Mouse (Mus musculus) liver, embryonic 13.5 days (tissue): Measurements from ENCODE around the gene Rab6b. TPM values are rescaled to one million over a fixed set of nuclear protein-coding genes. Genes with fewer than 3 reads are reported as not detected.

Experiments
- ATAC-seq: fragments of 200-750 bp; cut with Nextera tagmentation; 2 replicates; pipeline ENCODE4 v1.8.0; 2017; ENCODE audit warnings: low read depth, mild to moderate bottlenecking, moderate number of reproducible peaks, moderate library complexity
- DNase-seq: peaks from one replicate; pipeline ENCODE4 v3.0.0; 2022
- H3K27ac ChIP-seq: fragments of 300-500 bp; sonication (generic); 2 replicates; pipeline ENCODE4 v1.5.1; 2015; ENCODE audit warnings: moderate library complexity, mild to moderate bottlenecking, inconsistent platforms
- H3K27me3 ChIP-seq: fragments of 300-500 bp; sonication (generic); 2 replicates; pipeline ENCODE4 v1.6.1; 2015; ENCODE audit warnings: mild to moderate bottlenecking, inconsistent platforms
- H3K36me3 ChIP-seq: fragments of 300-500 bp; sonication (generic); 2 replicates; pipeline ENCODE4 v1.6.1; 2015; ENCODE audit warnings: mild to moderate bottlenecking, inconsistent platforms
- H3K4me1 ChIP-seq: fragments of 300-500 bp; sonication (generic); replicated peaks from 2 replicates; pipeline ENCODE4 v1.6.1; 2015; ENCODE audit warnings: inconsistent platforms
- H3K4me2 ChIP-seq: fragments of 300-500 bp; sonication (generic); 2 replicates; pipeline ENCODE4 v1.6.1; 2015; ENCODE audit warnings: inconsistent platforms, mild to moderate bottlenecking, moderate library complexity
- H3K4me3 ChIP-seq: fragments of 300-500 bp; sonication (generic); replicated peaks from 2 replicates; pipeline ENCODE4 v1.5.1; 2015; ENCODE audit warnings: mild to moderate bottlenecking, inconsistent platforms
- H3K9ac ChIP-seq: fragments of 300-500 bp; sonication (generic); 2 replicates; pipeline ENCODE4 v1.6.1; 2015; ENCODE audit warnings: mild to moderate bottlenecking, inconsistent platforms
- H3K9me3 ChIP-seq: fragments of 300-500 bp; sonication (generic); replicated peaks from 2 replicates; pipeline ENCODE4 v1.6.1; 2016; ENCODE audit warnings: inconsistent platforms
- WGBS: fragments of 180-500 bp; shearing (Covaris S2); methylation state at CpG from one replicate; pipeline ENCODE4 v1.1.7; 2015; ENCODE audit not compliant: insufficient replicate concordance; 5-methylcytosine and 5-hydroxymethylcytosine counted together
- polyA plus RNA-seq: library from polyadenylated mRNA; unstranded; fragments of >200 nt; fragmentation: Nextera tagmentation; extraction: Ambion mirVana; gene quantifications from 2 replicates; pipeline ENCODE4 v1.2.1, GENCODE M21; 2015

The Rab6b gene
- polyA plus RNA-seq, 1 experiment from 2014 or later: 0.18 TPM

- Histone ChIP-seq H3K9me3 (no peaks in the 10 kb centered on the region), H3K27ac (no peak overlapping the region), H3K4me3 (no peak overlapping the region), H3K4me1 (peaks cover 17% of the 10 kb centered on the region), H3K9ac (no peak overlapping the region), H3K27me3 (0 out of 2 replicates have a peak, but pooled peaks cover 3% of the 10 kb centered on the region), H3K36me3 (peaks cover 3% of the 10 kb centered on the region; the same call in 1 of the 2 replicates), H3K4me2 (no peak overlapping the region)
- no peak for DNase-seq
- WGBS: 48% methylated on average over 6 of the region's 6 CpGs
- ATAC-seq: no peak
These were observed 97.3 kb downstream of the Rab6b start for GRCm38 (mm10) chr9:103208802-103209423.

DNA sequence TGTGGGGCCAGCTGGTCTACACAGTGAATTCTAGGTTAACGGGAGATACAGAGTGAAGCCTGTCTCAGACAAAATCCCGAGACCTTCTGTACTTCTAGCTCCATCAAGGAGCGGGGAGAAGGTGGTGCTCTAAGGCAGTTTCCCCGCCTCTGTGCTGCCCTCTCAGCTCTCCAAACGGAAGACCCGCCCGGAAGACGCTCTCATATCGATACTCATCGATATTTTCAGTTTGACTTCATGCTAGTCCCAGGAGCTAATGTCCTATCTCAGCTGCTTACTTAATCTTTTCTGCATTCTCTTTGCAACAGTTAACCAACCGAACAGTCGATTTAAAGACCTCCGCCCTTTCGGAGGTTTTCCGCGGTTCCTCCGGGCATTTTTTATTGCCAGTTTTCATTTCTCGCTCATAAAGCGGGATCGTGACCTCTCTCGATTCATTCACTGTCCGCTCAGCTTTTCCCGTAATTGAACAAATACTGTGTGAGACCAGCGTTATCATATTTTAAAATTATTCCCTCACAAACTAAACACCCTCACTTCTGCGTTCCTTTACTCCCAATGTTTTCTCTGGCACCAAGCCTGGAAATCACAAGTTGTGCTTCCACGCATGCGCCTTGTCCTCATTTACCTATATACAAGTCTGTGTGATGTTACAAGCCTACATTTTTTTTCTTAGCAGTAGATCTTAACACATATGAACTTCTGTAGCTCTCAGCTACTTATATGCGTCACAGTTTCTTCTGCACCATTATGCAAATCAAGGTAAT is 101.2 kb downstream of the Rab6b start:
- no peak overlapping the region; the same call in 1 of the 2 replicates for H3K4me3 ChIP-seq
- no peaks in the 10 kb centered on the region; the same call in 1 of the 2 replicates for H3K4me1 ChIP-seq
- DNase-seq (no peak), ATAC-seq (no peak)
- 73% methylated on average over 28 of the region's 28 CpGs for WGBS
- no peaks in the 10 kb centered on the region for H3K9me3 ChIP-seq
- no peak overlapping the region for H3K27ac ChIP-seq
- no peak overlapping the region; the same call in 1 of the 2 replicates for H3K4me2 ChIP-seq
- H3K9ac ChIP-seq: no peak overlapping the region
- 0 out of 2 replicates have a peak, but pooled peaks cover 3% of the 10 kb centered on the region for H3K27me3 ChIP-seq
- H3K36me3 ChIP-seq: peaks cover 24% of the 10 kb centered on the region

GRCm38 (mm10) chr9:103213631-103214030 is 102.0 kb downstream of the Rab6b start:
- no peaks in the 10 kb centered on the region for H3K4me1 ChIP-seq
- H3K9ac ChIP-seq: no peak overlapping the region
- peaks cover 21% of the 10 kb centered on the region for H3K36me3 ChIP-seq
- 57% methylated on average over 2 of the region's 2 CpGs for WGBS
- DNase-seq (no peak), ATAC-seq (no peak)
- 0 out of 2 replicates have a peak, but pooled peaks cover 3% of the 10 kb centered on the region for H3K27me3 ChIP-seq
- H3K4me2 ChIP-seq: no peak overlapping the region
- no peaks in the 10 kb centered on the region for H3K9me3 ChIP-seq
- no peak overlapping the region for H3K4me3 ChIP-seq
- no peak overlapping the region for H3K27ac ChIP-seq

DNA sequence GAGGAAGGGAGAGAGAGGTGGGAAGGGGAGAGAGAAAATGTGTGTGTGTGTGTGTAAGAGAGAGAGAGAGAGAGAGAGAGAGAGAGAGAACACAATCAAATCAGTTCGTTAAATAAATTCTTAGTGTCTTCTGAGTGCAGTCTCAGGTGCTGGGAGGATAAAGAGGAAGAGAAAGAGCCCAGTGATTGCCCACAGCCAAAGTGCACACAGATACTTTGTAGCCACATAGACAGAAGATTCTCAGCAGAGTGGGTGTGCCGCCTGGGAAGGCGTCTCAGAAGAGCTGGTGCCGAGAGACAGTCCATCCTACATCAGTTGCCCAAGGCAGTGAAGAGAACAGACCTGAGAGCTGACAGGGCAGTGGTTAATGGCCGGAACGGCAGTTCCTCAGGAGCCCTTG is 102.7 kb downstream of the Rab6b start:
- Histone ChIP-seq H3K27me3 (0 out of 2 replicates have a peak, but pooled peaks cover 3% of the 10 kb centered on the region), H3K9ac (no peak overlapping the region), H3K4me3 (no peak overlapping the region), H3K4me2 (no peak overlapping the region), H3K9me3 (no peaks in the 10 kb centered on the region), H3K36me3 (peaks cover 21% of the 10 kb centered on the region), H3K27ac (no peak overlapping the region), H3K4me1 (no peaks in the 10 kb centered on the region)
- 72% methylated on average over 6 of the region's 6 CpGs for WGBS
- ATAC-seq: no peak
- DNase-seq: no peak

- H3K4me2 ChIP-seq: no peak overlapping the region
- H3K4me1 ChIP-seq: no peaks in the 10 kb centered on the region
- H3K4me3 ChIP-seq: no peak overlapping the region
- DNase-seq (no peak), ATAC-seq (no peak)
- H3K27me3 ChIP-seq: peaks cover 9% of the 10 kb centered on the region
- H3K9me3 ChIP-seq: no peaks in the 10 kb centered on the region
- no peak overlapping the region for H3K9ac ChIP-seq
- 72% methylated on average over 7 of the region's 7 CpGs for WGBS
- no peak overlapping the region for H3K27ac ChIP-seq
- H3K36me3 ChIP-seq: 0 out of 2 replicates have a peak, but pooled peaks cover 16% of the 10 kb centered on the region
These were observed 113.1 kb downstream of the Rab6b start for GRCm38 (mm10) chr9:103224721-103225120.

GRCm38 (mm10) chr9:103225464-103225863 is 113.9 kb downstream of the Rab6b start:
- 34% methylated on average over 3 of the region's 3 CpGs for WGBS
- 0 out of 2 replicates have a peak, but pooled peaks cover 16% of the 10 kb centered on the region for H3K36me3 ChIP-seq
- H3K9me3 ChIP-seq: no peaks in the 10 kb centered on the region
- no peak for ATAC-seq
- H3K4me2 ChIP-seq: no peak overlapping the region
- H3K4me1 ChIP-seq: peaks cover 1% of the 10 kb centered on the region
- H3K9ac ChIP-seq: no peak overlapping the region
- DNase-seq: no peak
- no peak overlapping the region for H3K4me3 ChIP-seq
- peaks cover 13% of the 10 kb centered on the region for H3K27me3 ChIP-seq
- H3K27ac ChIP-seq: no peak overlapping the region

- Histone ChIP-seq H3K9ac (peak overlapping the region; percentile 17; the same call in 1 of the 2 replicates), H3K4me2 (peak overlapping the region; percentile 47), H3K9me3 (no peaks in the 10 kb centered on the region), H3K4me1 (peaks cover 10% of the 10 kb centered on the region), H3K27ac (no peak overlapping the region; the same call in 1 of the 2 replicates), H3K36me3 (0 out of 2 replicates have a peak, but pooled peaks cover 16% of the 10 kb centered on the region), H3K4me3 (peak overlapping the region; percentile 52), H3K27me3 (peaks cover 13% of the 10 kb centered on the region)
- no peak for DNase-seq
- WGBS: 82% methylated on average over 15 of the region's 15 CpGs
- no peak for ATAC-seq
These were observed 115.2 kb downstream of the Rab6b start for GRCm38 (mm10) chr9:103226806-103227205.

GRCm38 (mm10) chr9:103227760-103228159 is 116.2 kb downstream of the Rab6b start:
- H3K27me3 ChIP-seq: peaks cover 13% of the 10 kb centered on the region
- 0 out of 2 replicates have a peak, but pooled peaks cover 16% of the 10 kb centered on the region for H3K36me3 ChIP-seq
- 0 out of 2 replicates have a peak overlapping the region, but pooled peaks have one; percentile 58 for H3K9ac ChIP-seq
- no peaks in the 10 kb centered on the region for H3K9me3 ChIP-seq
- H3K27ac ChIP-seq: no peak overlapping the region; the same call in 1 of the 2 replicates
- H3K4me2 ChIP-seq: peak overlapping the region; percentile 47
- no peak for DNase-seq
- WGBS: 78% methylated on average over 16 of the region's 16 CpGs
- peak overlapping the region; percentile 52 for H3K4me3 ChIP-seq
- no peak for ATAC-seq
- H3K4me1 ChIP-seq: peaks cover 15% of the 10 kb centered on the region

DNA sequence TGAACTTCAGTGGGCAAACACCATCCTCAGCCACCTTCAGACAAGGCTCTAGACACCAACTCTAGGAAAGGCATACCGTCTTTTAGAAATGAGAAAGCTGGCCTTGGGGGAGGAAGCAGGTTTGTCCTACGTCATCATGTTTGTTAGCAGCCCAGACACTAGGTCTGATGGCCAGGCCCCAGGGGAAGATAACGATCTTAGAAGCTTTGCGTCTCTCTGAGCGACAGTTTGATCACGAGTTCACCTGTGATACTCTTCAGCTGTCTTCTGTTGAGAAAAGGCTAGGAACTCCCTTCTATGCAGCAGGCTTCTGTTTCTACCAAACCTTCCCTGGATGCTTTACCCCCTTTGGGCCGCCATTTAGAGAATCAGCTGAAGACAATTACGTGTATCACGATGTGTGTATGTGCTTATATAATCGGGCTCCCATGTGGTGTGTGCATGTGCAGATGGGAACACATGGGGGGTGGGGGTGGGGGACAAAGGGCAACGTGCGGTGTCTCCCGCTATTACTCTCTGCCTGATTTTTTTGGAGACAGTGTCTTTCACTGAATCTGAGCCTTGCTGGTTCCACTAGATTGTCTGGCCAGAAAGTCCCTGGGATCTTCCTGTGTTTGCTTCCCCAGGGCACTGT is 116.9 kb downstream of the Rab6b start:
- Histone ChIP-seq H3K4me3 (peak overlapping the region; percentile 52), H3K4me1 (peaks cover 22% of the 10 kb centered on the region), H3K27me3 (peaks cover 13% of the 10 kb centered on the region), H3K9ac (peak overlapping the region; percentile 58), H3K27ac (peak overlapping the region; percentile 69), H3K9me3 (no peaks in the 10 kb centered on the region), H3K36me3 (0 out of 2 replicates have a peak, but pooled peaks cover 16% of the 10 kb centered on the region), H3K4me2 (peak overlapping the region; percentile 47)
- DNase-seq (no peak), ATAC-seq (no peak)
- 60% methylated on average over 13 of the region's 13 CpGs for WGBS

DNA sequence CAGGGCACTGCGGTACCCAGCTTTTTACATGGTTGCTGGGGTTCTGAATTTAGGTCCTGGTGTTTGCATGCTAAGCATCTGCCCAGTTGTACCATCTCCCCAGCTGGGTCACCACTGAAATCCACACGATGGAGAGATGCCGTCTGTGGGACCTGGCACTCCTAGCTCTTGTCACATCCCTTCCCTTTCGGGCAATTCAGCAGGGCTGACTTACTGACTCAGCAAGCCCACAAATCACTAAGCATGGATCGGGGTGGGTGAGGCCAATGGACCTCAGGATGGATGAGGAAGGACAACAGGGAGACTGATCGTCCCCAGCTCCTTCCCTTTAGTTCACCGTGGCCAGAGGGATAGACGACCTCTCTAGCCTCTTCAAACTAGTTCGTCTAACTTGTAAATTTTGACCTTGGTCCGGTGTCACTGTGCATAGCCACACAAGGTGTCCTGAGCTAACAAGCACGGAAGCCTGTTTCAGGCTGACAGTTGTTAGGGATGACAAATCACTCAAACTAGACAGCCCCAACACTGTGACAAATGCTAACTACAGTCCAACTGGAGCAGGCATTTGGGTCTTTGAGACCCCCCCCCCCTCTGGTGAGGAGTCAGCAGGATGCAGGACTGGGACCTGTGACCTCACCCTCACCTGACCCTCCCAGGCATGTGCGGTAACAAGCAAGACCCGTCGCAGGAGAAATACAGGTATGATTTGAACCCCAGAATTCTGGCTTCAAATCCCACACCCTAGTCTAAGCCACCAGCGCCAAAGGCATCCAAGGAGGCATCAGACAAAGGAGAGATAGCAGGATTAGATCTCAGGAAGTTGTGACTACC is 117.7 kb downstream of the Rab6b start:
- peak overlapping the region; percentile 58 for H3K9ac ChIP-seq
- WGBS: 64% methylated on average over 15 of the region's 15 CpGs
- H3K36me3 ChIP-seq: 0 out of 2 replicates have a peak, but pooled peaks cover 16% of the 10 kb centered on the region
- DNase-seq (no peak), ATAC-seq (no peak)
- H3K27me3 ChIP-seq: peaks cover 13% of the 10 kb centered on the region
- peak overlapping the region; percentile 69 for H3K27ac ChIP-seq
- peaks cover 30% of the 10 kb centered on the region for H3K4me1 ChIP-seq
- H3K4me3 ChIP-seq: peak overlapping the region; percentile 52
- peak overlapping the region; percentile 47 for H3K4me2 ChIP-seq
- H3K9me3 ChIP-seq: no peaks in the 10 kb centered on the region
